Mouse (Mus musculus) intestine, embryonic 16.5 days (tissue): ENCODE results near the gene Pnpla1. TPM values are rescaled to one million over a fixed set of nuclear protein-coding genes. Genes with fewer than 3 reads are reported as not detected.
A peak's percentile ranks its signal among the peaks of the same experiment; 100 is the strongest.

ENCODE experiments used
- ATAC-seq: fragments of 200-750 bp; cut with Nextera tagmentation; 2 replicates; pipeline ENCODE4 v1.8.0; 2017; ENCODE audit warnings: moderate TSS enrichment, moderate library complexity
- H3K27ac ChIP-seq: fragments of 300-500 bp; sonication (generic); 2 replicates; pipeline ENCODE4 v1.5.1; 2014; ENCODE audit warnings: mild to moderate bottlenecking, low read length
- H3K27me3 ChIP-seq: fragments of 300-500 bp; sonication (generic); replicated peaks from 2 replicates; pipeline ENCODE4 v1.6.1; 2014; ENCODE audit warnings: low read length, control low read depth, mixed read lengths; ENCODE audit not compliant: control insufficient read depth, insufficient read depth
- H3K36me3 ChIP-seq: fragments of 300-500 bp; sonication (generic); 2 replicates; pipeline ENCODE4 v1.6.1; 2014; ENCODE audit warnings: low read length, control low read depth; ENCODE audit not compliant: control insufficient read depth, insufficient read depth
- H3K4me1 ChIP-seq: fragments of 300-500 bp; sonication (generic); 2 replicates; pipeline ENCODE4 v1.6.1; 2014; ENCODE audit warnings: low read length, control low read depth, mixed read lengths; ENCODE audit not compliant: control insufficient read depth, insufficient read depth
- H3K4me2 ChIP-seq: fragments of 300-500 bp; sonication (generic); 2 replicates; pipeline ENCODE4 v1.6.1; 2014; ENCODE audit warnings: low read depth, low read length, control low read depth
- H3K4me3 ChIP-seq: fragments of 300-500 bp; sonication (generic); 2 replicates; pipeline ENCODE4 v1.5.1; 2014; ENCODE audit warnings: mild to moderate bottlenecking, low read length
- H3K9ac ChIP-seq: fragments of 300-500 bp; sonication (generic); 2 replicates; pipeline ENCODE4 v1.6.1; 2014; ENCODE audit warnings: low read depth, low read length
- H3K9me3 ChIP-seq: fragments of 300-500 bp; sonication (generic); 2 replicates; pipeline ENCODE4 v1.6.1; 2016; ENCODE audit warnings: low read length, control low read depth; ENCODE audit not compliant: control insufficient read depth
- WGBS: fragments of 180-500 bp; shearing (Covaris S2); extraction: QIAGEN DNeasy Blood & Tissue Kit; methylation state at CpG from one replicate; pipeline ENCODE4 v1.1.7; 2014; 5-methylcytosine and 5-hydroxymethylcytosine counted together
- polyA plus RNA-seq: library from polyadenylated mRNA; unstranded; fragments of >200 nt; fragmentation: Nextera tagmentation; extraction: Ambion mirVana; gene quantifications from 2 replicates; pipeline ENCODE4 v1.2.1, GENCODE M21; 2015

Gene Pnpla1
- polyA plus RNA-seq, 1 experiment from 2014 or later: 1.9 TPM

GRCm38 (mm10) chr17:28922096-28922495 lies 63.9 kb downstream of the Pnpla1 start:
- H3K4me2 ChIP-seq: no peak overlapping the region
- no peaks in the 10 kb centered on the region for H3K36me3 ChIP-seq
- 62% methylated on average over 6 of the region's 6 CpGs for WGBS
- H3K9ac ChIP-seq: no peak overlapping the region
- no peaks in the 10 kb centered on the region for H3K27me3 ChIP-seq
- ATAC-seq: no peak
- H3K27ac ChIP-seq: no peak overlapping the region
- H3K9me3 ChIP-seq: no peaks in the 10 kb centered on the region
- H3K4me1 ChIP-seq: no peaks in the 10 kb centered on the region; the same call in 1 of the 2 replicates
- H3K4me3 ChIP-seq: no peak overlapping the region

GRCm38 (mm10) chr17:28924957-28925595 lies 66.9 kb downstream of the Pnpla1 start:
- Histone ChIP-seq H3K4me3 (no peak overlapping the region), H3K9me3 (no peaks in the 10 kb centered on the region), H3K9ac (no peak overlapping the region), H3K36me3 (no peaks in the 10 kb centered on the region), H3K4me1 (peaks cover 3% of the 10 kb centered on the region), H3K27me3 (no peaks in the 10 kb centered on the region), H3K27ac (no peak overlapping the region), H3K4me2 (no peak overlapping the region)
- no peak for ATAC-seq
- 80% methylated on average over 8 of the region's 8 CpGs for WGBS

GRCm38 (mm10) chr17:28926380-28926779 lies 68.2 kb downstream of the Pnpla1 start:
- Histone ChIP-seq H3K4me3 (no peak overlapping the region), H3K27ac (no peak overlapping the region), H3K9me3 (no peaks in the 10 kb centered on the region), H3K27me3 (no peaks in the 10 kb centered on the region), H3K9ac (no peak overlapping the region), H3K36me3 (no peaks in the 10 kb centered on the region), H3K4me2 (no peak overlapping the region), H3K4me1 (peaks cover 13% of the 10 kb centered on the region)
- ATAC-seq: no peak
- WGBS: 20% methylated on average over 13 of the region's 13 CpGs

- ATAC-seq: no peak
- 49% methylated on average over 15 of the region's 15 CpGs for WGBS
- no peaks in the 10 kb centered on the region for H3K9me3 ChIP-seq
- H3K9ac ChIP-seq: no peak overlapping the region
- no peak overlapping the region for H3K27ac ChIP-seq
- H3K4me1 ChIP-seq: peaks cover 13% of the 10 kb centered on the region
- no peak overlapping the region for H3K4me2 ChIP-seq
- no peaks in the 10 kb centered on the region for H3K36me3 ChIP-seq
- H3K4me3 ChIP-seq: no peak overlapping the region
- no peaks in the 10 kb centered on the region for H3K27me3 ChIP-seq
These were observed 68.8 kb downstream of the Pnpla1 start for GRCm38 (mm10) chr17:28926866-28927635.

GRCm38 (mm10) chr17:28928004-28928403 lies 69.8 kb downstream of the Pnpla1 start:
- no peaks in the 10 kb centered on the region for H3K27me3 ChIP-seq
- H3K9me3 ChIP-seq: no peaks in the 10 kb centered on the region
- ATAC-seq: no peak
- H3K27ac ChIP-seq: no peak overlapping the region
- no peak overlapping the region for H3K4me2 ChIP-seq
- no peaks in the 10 kb centered on the region for H3K36me3 ChIP-seq
- WGBS: 75% methylated on average over 9 of the region's 9 CpGs
- H3K4me3 ChIP-seq: no peak overlapping the region
- peaks cover 13% of the 10 kb centered on the region for H3K4me1 ChIP-seq
- no peak overlapping the region for H3K9ac ChIP-seq

GRCm38 (mm10) chr17:28929369-28929768 lies 71.2 kb downstream of the Pnpla1 start:
- Histone ChIP-seq H3K4me2 (no peak overlapping the region), H3K4me3 (no peak overlapping the region), H3K9me3 (no peaks in the 10 kb centered on the region), H3K9ac (no peak overlapping the region), H3K36me3 (no peaks in the 10 kb centered on the region), H3K27me3 (no peaks in the 10 kb centered on the region), H3K4me1 (peaks cover 13% of the 10 kb centered on the region), H3K27ac (no peak overlapping the region)
- WGBS: 94% methylated on average over 4 of the region's 4 CpGs
- no peak for ATAC-seq

GRCm38 (mm10) chr17:28930392-28931074 lies 72.3 kb downstream of the Pnpla1 start:
- Histone ChIP-seq H3K4me3 (peak overlapping the region; percentile 17), H3K4me1 (peaks cover 13% of the 10 kb centered on the region), H3K27ac (peak overlapping the region; percentile 94), H3K9ac (peak overlapping the region; percentile 59), H3K9me3 (no peaks in the 10 kb centered on the region), H3K36me3 (no peaks in the 10 kb centered on the region), H3K27me3 (no peaks in the 10 kb centered on the region), H3K4me2 (peak overlapping the region; percentile 43)
- ATAC-seq: peak; percentile 95
- 12% methylated on average over 14 of the region's 14 CpGs for WGBS

- H3K4me1 ChIP-seq: peaks cover 13% of the 10 kb centered on the region
- WGBS: 87% methylated on average over 18 of the region's 18 CpGs
- H3K36me3 ChIP-seq: no peaks in the 10 kb centered on the region
- no peak overlapping the region for H3K9ac ChIP-seq
- ATAC-seq: no peak
- peak overlapping the region; percentile 94 for H3K27ac ChIP-seq
- H3K4me2 ChIP-seq: no peak overlapping the region
- no peaks in the 10 kb centered on the region for H3K27me3 ChIP-seq
- H3K9me3 ChIP-seq: no peaks in the 10 kb centered on the region
- H3K4me3 ChIP-seq: no peak overlapping the region
These were observed 73.4 kb downstream of the Pnpla1 start for GRCm38 (mm10) chr17:28931436-28932211.

GRCm38 (mm10) chr17:28932274-28932673 lies 74.1 kb downstream of the Pnpla1 start:
- Histone ChIP-seq H3K9me3 (no peaks in the 10 kb centered on the region), H3K36me3 (no peaks in the 10 kb centered on the region), H3K27me3 (no peaks in the 10 kb centered on the region), H3K4me1 (peaks cover 13% of the 10 kb centered on the region), H3K4me2 (no peak overlapping the region), H3K27ac (no peak overlapping the region), H3K4me3 (no peak overlapping the region), H3K9ac (no peak overlapping the region)
- WGBS: 82% methylated on average over 4 of the region's 4 CpGs
- ATAC-seq: no peak
